Mouse (Mus musculus) olfactory bulb, adult 2 months (tissue): ENCODE data around the gene Col6a3.

Experiments used
- CTCF ChIP-seq: fragments of 200-500 bp; IDR thresholded peaks from 2 replicates; pipeline ENCODE4 v1.5.1; 2012; ENCODE audit warnings: low read depth, mild to moderate bottlenecking, low read length, moderate library complexity; ENCODE audit not compliant: insufficient read depth
- POLR2A ChIP-seq: fragments of 200-500 bp; IDR thresholded peaks from 2 replicates; pipeline ENCODE4 v1.6.1; 2012; ENCODE audit warnings: mild to moderate bottlenecking, low read depth, low read length, moderate library complexity; ENCODE audit not compliant: insufficient read depth

- TF ChIP-seq CTCF (no peak), POLR2A (no peak)
These were observed 99.8 kb downstream of the Col6a3 start for GRCm38 (mm10) chr1:90743941-90744386.
